Mouse (Mus musculus): ENCODE data around the gene Grin2b. TPM values are rescaled to one million over a fixed set of nuclear protein-coding genes. Genes with fewer than 3 reads are reported as not detected.
A peak's percentile ranks its signal among the peaks of the same experiment; 100 is the strongest.

The Grin2b gene
- polyA plus RNA-seq, 1 experiment from 2014 or later: 0.04 TPM

- DNase-seq (ENCODE audit: low spot score) (no peak), ATAC-seq (replicated peaks; ENCODE audit: low FRiP score) (no peak)
- H3K36me3 ChIP-seq (ENCODE audit: control insufficient read depth, insufficient read depth, low read length): no peaks in the 10 kb centered on the region
- H3K27me3 ChIP-seq (replicated peaks; ENCODE audit: control insufficient read depth, insufficient read depth, low read length): no peaks in the 10 kb centered on the region
- no peak overlapping the region for H3K9ac ChIP-seq (ENCODE audit: low read depth, low read length)
- WGBS: 79% methylated on average over 5 of the region's 5 CpGs
- H3K4me3 ChIP-seq (ENCODE audit: low read depth, low read length): no peak overlapping the region
- no peaks in the 10 kb centered on the region for H3K9me3 ChIP-seq (ENCODE audit: control insufficient read depth, low read length)
- no peak overlapping the region for H3K4me2 ChIP-seq
- no peaks in the 10 kb centered on the region for H3K4me1 ChIP-seq (replicated peaks; ENCODE audit: control insufficient read depth, insufficient read depth, low read length)
- H3K27ac ChIP-seq (ENCODE audit: low read depth, low read length): no peak overlapping the region
Observed at GRCm38 (mm10) chr6:135914608-135915007, 258.7 kb downstream of the Grin2b start.

- 62% methylated on average over 3 of the region's 3 CpGs for WGBS
Observed at GRCm38 (mm10) chr6:135912114-135912513, 261.2 kb downstream of the Grin2b start.

DNA sequence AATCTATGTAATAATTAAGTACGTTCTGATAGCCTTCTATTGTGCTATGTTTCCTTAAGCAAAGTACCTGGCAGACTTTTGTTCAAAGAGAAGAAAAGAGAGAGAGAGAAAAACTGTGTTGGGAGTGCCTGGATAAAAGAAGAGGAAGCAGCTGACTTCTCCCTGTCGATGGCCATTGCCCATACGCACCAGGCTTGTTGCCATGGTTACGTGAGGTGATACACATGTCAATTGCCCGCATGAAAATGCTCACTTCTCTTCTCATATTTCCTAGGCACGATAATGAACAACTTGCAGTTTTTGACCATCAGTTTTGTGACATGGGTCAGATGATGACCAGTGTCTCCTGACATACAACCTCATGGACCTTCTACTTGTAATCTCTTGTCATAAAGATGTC, 262.2 kb downstream of the Grin2b start:
- no peaks in the 10 kb centered on the region for H3K27me3 ChIP-seq (replicated peaks; ENCODE audit: control insufficient read depth, insufficient read depth, low read length)
- no peaks in the 10 kb centered on the region for H3K4me1 ChIP-seq (replicated peaks; ENCODE audit: control insufficient read depth, insufficient read depth, low read length)
- ATAC-seq (replicated peaks; ENCODE audit: low FRiP score) (no peak), DNase-seq (ENCODE audit: low spot score) (no peak)
- no peaks in the 10 kb centered on the region for H3K36me3 ChIP-seq (ENCODE audit: control insufficient read depth, insufficient read depth, low read length)
- H3K4me2 ChIP-seq: no peak overlapping the region
- no peak overlapping the region for H3K4me3 ChIP-seq (ENCODE audit: low read depth, low read length)
- no peaks in the 10 kb centered on the region for H3K9me3 ChIP-seq (ENCODE audit: control insufficient read depth, low read length)
- H3K27ac ChIP-seq (ENCODE audit: low read depth, low read length): no peak overlapping the region
- no peak overlapping the region for H3K9ac ChIP-seq (ENCODE audit: low read depth, low read length)
- 74% methylated on average over 6 of the region's 6 CpGs for WGBS

More at GRCm38 (mm10) chr6:135912114-135912513, 261.2 kb downstream of the Grin2b start:
- Histone ChIP-seq H3K4me2 (no peak overlapping the region), H3K27ac (ENCODE audit: low read depth, low read length) (no peak overlapping the region), H3K4me1 (replicated peaks; ENCODE audit: control insufficient read depth, insufficient read depth, low read length) (no peaks in the 10 kb centered on the region), H3K9me3 (ENCODE audit: control insufficient read depth, low read length) (no peaks in the 10 kb centered on the region), H3K36me3 (ENCODE audit: control insufficient read depth, insufficient read depth, low read length) (no peaks in the 10 kb centered on the region), H3K27me3 (replicated peaks; ENCODE audit: control insufficient read depth, insufficient read depth, low read length) (no peaks in the 10 kb centered on the region), H3K9ac (ENCODE audit: low read depth, low read length) (no peak overlapping the region), H3K4me3 (ENCODE audit: low read depth, low read length) (no peak overlapping the region)
- ATAC-seq (replicated peaks; ENCODE audit: low FRiP score): no peak
- no peak for DNase-seq (ENCODE audit: low spot score)

DNA sequence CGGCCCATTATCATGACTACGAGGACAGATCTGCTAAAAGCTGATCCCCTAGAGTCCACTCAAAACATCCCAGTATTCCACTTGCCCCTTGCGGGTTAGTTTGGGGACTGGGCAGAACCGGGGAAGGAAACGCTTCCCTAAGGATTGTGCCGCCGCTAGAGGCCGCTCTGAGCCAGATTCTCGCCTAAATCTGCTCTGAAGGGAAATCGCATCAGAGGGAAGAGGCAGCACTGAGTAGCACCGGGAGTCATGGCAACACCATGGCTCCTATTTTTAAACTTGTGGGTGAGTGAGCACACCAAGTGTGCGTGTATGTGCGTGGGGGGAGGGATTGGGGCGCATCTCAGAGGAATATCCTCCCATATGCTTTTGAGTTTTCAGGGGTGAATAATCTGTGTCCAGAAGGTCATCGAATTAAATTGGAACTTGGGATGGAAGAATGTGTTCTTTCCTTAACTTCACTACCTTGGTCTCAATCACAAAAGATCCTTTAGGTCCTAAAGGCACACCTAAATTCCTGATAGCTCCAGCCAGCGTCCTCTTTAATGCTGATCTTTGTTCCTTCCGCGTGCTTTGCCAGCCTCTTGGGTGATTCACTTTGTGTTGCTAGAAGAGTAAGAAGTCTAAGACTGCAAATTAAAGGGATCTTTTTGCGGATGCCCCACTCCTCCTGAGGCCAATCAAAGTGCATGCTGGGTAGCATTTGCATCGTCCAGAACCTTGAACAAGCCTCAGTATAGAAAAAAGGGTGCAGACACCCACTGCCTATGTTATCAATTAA, 265.6 kb downstream of the Grin2b start:
- Histone ChIP-seq H3K4me1 (replicated peaks; ENCODE audit: control insufficient read depth, insufficient read depth, low read length) (no peaks in the 10 kb centered on the region), H3K9me3 (ENCODE audit: control insufficient read depth, low read length) (no peaks in the 10 kb centered on the region), H3K27ac (ENCODE audit: low read depth, low read length) (no peak overlapping the region), H3K36me3 (ENCODE audit: control insufficient read depth, insufficient read depth, low read length) (no peaks in the 10 kb centered on the region), H3K4me2 (no peak overlapping the region), H3K4me3 (ENCODE audit: low read depth, low read length) (no peak overlapping the region), H3K9ac (ENCODE audit: low read depth, low read length) (no peak overlapping the region), H3K27me3 (replicated peaks; ENCODE audit: control insufficient read depth, insufficient read depth, low read length) (no peaks in the 10 kb centered on the region)
- ATAC-seq (replicated peaks; ENCODE audit: low FRiP score): peak; percentile 34; the same call in 1 of the 2 replicates
- 22% methylated on average over 20 of the region's 20 CpGs for WGBS
- DNase-seq (ENCODE audit: low spot score): peak; percentile 45

- 56% methylated on average over 8 of the region's 8 CpGs for WGBS
- Histone ChIP-seq H3K27me3 (replicated peaks; ENCODE audit: control insufficient read depth, insufficient read depth, low read length) (no peaks in the 10 kb centered on the region), H3K9me3 (ENCODE audit: control insufficient read depth, low read length) (no peaks in the 10 kb centered on the region), H3K27ac (ENCODE audit: low read depth, low read length) (no peak overlapping the region), H3K36me3 (ENCODE audit: control insufficient read depth, insufficient read depth, low read length) (no peaks in the 10 kb centered on the region), H3K4me2 (no peak overlapping the region), H3K4me1 (replicated peaks; ENCODE audit: control insufficient read depth, insufficient read depth, low read length) (no peaks in the 10 kb centered on the region), H3K9ac (ENCODE audit: low read depth, low read length) (no peak overlapping the region), H3K4me3 (ENCODE audit: low read depth, low read length) (no peak overlapping the region)
- DNase-seq (ENCODE audit: low spot score): no peak
- ATAC-seq (replicated peaks; ENCODE audit: low FRiP score): no peak
Observed at GRCm38 (mm10) chr6:135907137-135907536, 266.2 kb downstream of the Grin2b start.

- 80% methylated on average over 5 of the region's 5 CpGs for WGBS
- H3K4me2 ChIP-seq: no peak overlapping the region
- DNase-seq (ENCODE audit: low spot score) (no peak), ATAC-seq (replicated peaks; ENCODE audit: low FRiP score) (no peak)
- no peaks in the 10 kb centered on the region for H3K27me3 ChIP-seq (replicated peaks; ENCODE audit: control insufficient read depth, insufficient read depth, low read length)
- no peak overlapping the region for H3K9ac ChIP-seq (ENCODE audit: low read depth, low read length)
- no peaks in the 10 kb centered on the region for H3K9me3 ChIP-seq (ENCODE audit: control insufficient read depth, low read length)
- no peaks in the 10 kb centered on the region for H3K36me3 ChIP-seq (ENCODE audit: control insufficient read depth, insufficient read depth, low read length)
- no peak overlapping the region for H3K27ac ChIP-seq (ENCODE audit: low read depth, low read length)
- no peak overlapping the region for H3K4me3 ChIP-seq (ENCODE audit: low read depth, low read length)
- H3K4me1 ChIP-seq (replicated peaks; ENCODE audit: control insufficient read depth, insufficient read depth, low read length): no peaks in the 10 kb centered on the region
Observed at GRCm38 (mm10) chr6:135904391-135904790, 268.9 kb downstream of the Grin2b start.

DNA sequence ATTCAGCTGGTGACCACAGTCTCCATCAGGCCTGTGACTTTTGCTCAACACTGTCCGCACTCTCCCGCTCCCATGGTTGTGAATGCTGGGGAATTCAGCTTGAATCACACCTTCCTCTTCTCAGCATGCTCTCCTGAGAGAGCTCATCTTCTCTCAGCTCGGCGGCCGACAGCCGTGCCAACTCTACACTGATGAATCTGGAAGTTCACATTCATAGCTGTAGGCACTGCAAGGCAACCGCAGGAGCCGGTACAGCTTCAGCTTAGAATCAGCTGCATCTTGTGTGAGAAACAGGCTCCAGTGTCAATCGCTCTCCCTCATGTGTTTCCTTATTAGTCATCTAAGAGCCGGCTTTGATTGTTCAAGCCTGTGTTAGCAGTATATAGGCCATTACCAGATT, 272.9 kb downstream of the Grin2b start:
- ATAC-seq (replicated peaks; ENCODE audit: low FRiP score): no peak
- H3K36me3 ChIP-seq (ENCODE audit: control insufficient read depth, insufficient read depth, low read length): no peaks in the 10 kb centered on the region
- no peaks in the 10 kb centered on the region for H3K27me3 ChIP-seq (replicated peaks; ENCODE audit: control insufficient read depth, insufficient read depth, low read length)
- no peaks in the 10 kb centered on the region for H3K9me3 ChIP-seq (ENCODE audit: control insufficient read depth, low read length)
- no peak overlapping the region for H3K27ac ChIP-seq (ENCODE audit: low read depth, low read length)
- no peak overlapping the region for H3K4me3 ChIP-seq (ENCODE audit: low read depth, low read length)
- no peaks in the 10 kb centered on the region for H3K4me1 ChIP-seq (replicated peaks; ENCODE audit: control insufficient read depth, insufficient read depth, low read length)
- no peak overlapping the region for H3K4me2 ChIP-seq
- WGBS: 82% methylated on average over 10 of the region's 10 CpGs
- H3K9ac ChIP-seq (ENCODE audit: low read depth, low read length): no peak overlapping the region
- DNase-seq (ENCODE audit: low spot score): no peak

DNA sequence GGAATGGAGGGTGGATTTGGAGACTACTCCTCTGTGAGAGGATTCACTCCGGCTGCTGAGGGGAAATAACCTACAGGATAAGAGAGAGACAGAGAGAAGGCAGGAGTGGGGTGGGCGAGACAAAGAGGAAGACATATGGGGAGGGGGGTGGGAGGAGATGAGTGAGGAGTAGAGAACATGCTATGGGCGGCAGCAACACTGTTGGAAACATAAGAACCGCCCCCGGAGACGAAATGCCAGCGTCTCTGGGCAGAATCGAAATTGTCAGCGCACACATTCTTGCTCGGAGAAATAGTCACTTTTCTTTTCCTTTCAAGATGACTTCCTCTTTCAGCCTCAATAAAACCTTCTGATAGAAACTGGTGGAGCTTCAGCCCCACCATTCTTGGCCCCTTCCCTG, 274.1 kb downstream of the Grin2b start:
- Histone ChIP-seq H3K9me3 (ENCODE audit: control insufficient read depth, low read length) (no peaks in the 10 kb centered on the region), H3K4me2 (no peak overlapping the region), H3K27ac (ENCODE audit: low read depth, low read length) (no peak overlapping the region), H3K27me3 (replicated peaks; ENCODE audit: control insufficient read depth, insufficient read depth, low read length) (no peaks in the 10 kb centered on the region), H3K4me3 (ENCODE audit: low read depth, low read length) (no peak overlapping the region), H3K9ac (ENCODE audit: low read depth, low read length) (no peak overlapping the region), H3K36me3 (ENCODE audit: control insufficient read depth, insufficient read depth, low read length) (no peaks in the 10 kb centered on the region), H3K4me1 (replicated peaks; ENCODE audit: control insufficient read depth, insufficient read depth, low read length) (no peaks in the 10 kb centered on the region)
- DNase-seq (ENCODE audit: low spot score): peak; percentile 12
- 79% methylated on average over 10 of the region's 10 CpGs for WGBS
- no peak for ATAC-seq (replicated peaks; ENCODE audit: low FRiP score)

GRCm38 (mm10) chr6:135894793-135895228, 278.5 kb downstream of the Grin2b start:
- no peak for ATAC-seq (replicated peaks; ENCODE audit: low FRiP score)
- Histone ChIP-seq H3K4me1 (replicated peaks; ENCODE audit: control insufficient read depth, insufficient read depth, low read length) (no peaks in the 10 kb centered on the region), H3K4me2 (no peak overlapping the region), H3K9me3 (ENCODE audit: control insufficient read depth, low read length) (no peaks in the 10 kb centered on the region), H3K27me3 (replicated peaks; ENCODE audit: control insufficient read depth, insufficient read depth, low read length) (no peaks in the 10 kb centered on the region), H3K27ac (ENCODE audit: low read depth, low read length) (no peak overlapping the region), H3K36me3 (ENCODE audit: control insufficient read depth, insufficient read depth, low read length) (no peaks in the 10 kb centered on the region), H3K4me3 (ENCODE audit: low read depth, low read length) (no peak overlapping the region), H3K9ac (ENCODE audit: low read depth, low read length) (no peak overlapping the region)
- DNase-seq (ENCODE audit: low spot score): peak; percentile 22
- WGBS: 29% methylated on average over 1 of the region's 1 CpGs
